Mouse (Mus musculus): ENCODE data around the gene Caprin2. TPM values are rescaled to one million over a fixed set of nuclear protein-coding genes. Genes with fewer than 3 reads are reported as not detected.

Gene Caprin2
- polyA plus RNA-seq, 1 experiment: 10.4 TPM

GRCm38 (mm10) chr6:148811117-148811516, 84.9 kb downstream of the Caprin2 start:
- Histone ChIP-seq H3K4me1 (ENCODE audit: control insufficient read depth, insufficient read depth, low read length) (peaks cover 11% of the 10 kb centered on the region), H3K27ac (ENCODE audit: insufficient read depth, low read length) (peak overlapping the region; percentile 65), H3K4me3 (ENCODE audit: insufficient read depth, low read length) (no peak overlapping the region)
- TF ChIP-seq POLR2A (IDR thresholded peaks at IDR 0.05; ENCODE audit: low read depth, low read length) (no peak), CTCF (IDR thresholded peaks at IDR 0.05; ENCODE audit: borderline replicate concordance, insufficient read depth, low read length) (no peak)

GRCm38 (mm10) chr6:148799773-148800172, 96.3 kb downstream of the Caprin2 start:
- TF ChIP-seq POLR2A (IDR thresholded peaks at IDR 0.05; ENCODE audit: low read depth, low read length): no peak
- peak; percentile 32; the same call in 1 of the 2 replicates for TF ChIP-seq CTCF (IDR thresholded peaks at IDR 0.05; ENCODE audit: borderline replicate concordance, insufficient read depth, low read length)
- Histone ChIP-seq H3K4me3 (ENCODE audit: insufficient read depth, low read length) (no peak overlapping the region), H3K27ac (ENCODE audit: insufficient read depth, low read length) (no peak overlapping the region), H3K4me1 (ENCODE audit: control insufficient read depth, insufficient read depth, low read length) (no peaks in the 10 kb centered on the region)

GRCm38 (mm10) chr6:148795145-148795544, 100.9 kb downstream of the Caprin2 start:
- Histone ChIP-seq H3K27ac (ENCODE audit: insufficient read depth, low read length) (no peak overlapping the region), H3K4me3 (ENCODE audit: insufficient read depth, low read length) (no peak overlapping the region), H3K4me1 (ENCODE audit: control insufficient read depth, insufficient read depth, low read length) (no peaks in the 10 kb centered on the region)
- TF ChIP-seq POLR2A (IDR thresholded peaks at IDR 0.05; ENCODE audit: low read depth, low read length) (no peak), CTCF (IDR thresholded peaks at IDR 0.05; ENCODE audit: borderline replicate concordance, insufficient read depth, low read length) (no peak)

Other genes starting within 250 kb of the Caprin2 start
- gene Ipo8, start 64.8 kb downstream of the Caprin2 start, polyA plus RNA-seq (2011; ENCODE audit: insufficient read length, low read depth, missing spikeins): 37.1 and 46.4 TPM in 2 replicates
- gene Sinhcaf, start 50.2 kb upstream of the Caprin2 start, polyA plus RNA-seq (2011; ENCODE audit: insufficient read length, low read depth, missing spikeins): 22.9 and 26.5 TPM in 2 replicates
- 6.6 and 6.9 TPM in 2 replicates for gene Dennd5b, start 205.4 kb upstream of the Caprin2 start, polyA plus RNA-seq (2011; ENCODE audit: insufficient read length, low read depth, missing spikeins)
- not detected in 2 replicates for gene Gm10203, start 233.9 kb upstream of the Caprin2 start, polyA plus RNA-seq (2011; ENCODE audit: insufficient read length, low read depth, missing spikeins)
- 5.2 and 6.0 TPM in 2 replicates for gene Etfbkmt, start 243.6 kb upstream of the Caprin2 start, polyA plus RNA-seq (2011; ENCODE audit: insufficient read length, low read depth, missing spikeins)

All from embryonic fibroblast, embryonic 13.5 days (primary cell).